Mouse (Mus musculus) embryonic fibroblast, embryonic 13.5 days (primary cell): Measurements from ENCODE around the gene Med13l.

Source experiments
- CTCF ChIP-seq: IDR thresholded peaks from 2 replicates; pipeline ENCODE4 v1.5.1; 2011; ENCODE audit warnings: mild to moderate bottlenecking, control low read depth, low read length, moderate library complexity, borderline replicate concordance; ENCODE audit not compliant: insufficient read depth
- POLR2A ChIP-seq: IDR thresholded peaks from 2 replicates; pipeline ENCODE4 v1.6.1; 2011; ENCODE audit warnings: low read depth, mild to moderate bottlenecking, control low read depth, low read length, moderate library complexity

DNA sequence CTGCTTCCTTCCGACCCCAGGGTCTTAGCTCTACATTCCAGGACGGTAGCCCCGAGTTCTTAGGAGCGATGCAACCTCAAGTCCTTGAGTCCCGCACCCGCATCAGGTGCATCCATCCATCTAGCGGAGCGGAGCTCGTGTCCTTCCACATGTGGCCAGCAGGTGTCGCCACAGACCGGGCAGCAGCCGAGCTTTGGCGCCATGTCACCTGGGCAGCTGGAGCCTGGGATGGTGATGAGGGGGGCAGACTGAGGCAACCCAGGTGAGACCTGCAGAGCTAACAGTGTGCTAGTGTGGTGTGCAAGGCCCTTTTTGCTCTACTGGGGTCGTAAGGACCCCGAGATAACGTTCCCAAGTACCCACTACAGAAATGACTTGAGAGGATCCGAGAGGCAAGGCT, 221.1 kb downstream of the Med13l start:
- TF ChIP-seq CTCF: peak; percentile 99
- TF ChIP-seq POLR2A: no peak
